Mouse (Mus musculus) activated CD4-positive, CD25-positive, alpha-beta regulatory T cell, adult 4 months (primary cell): Measurements from ENCODE around the gene Ncln. TPM values are rescaled to one million over a fixed set of nuclear protein-coding genes. Genes with fewer than 3 reads are reported as not detected.
A peak's percentile ranks its signal among the peaks of the same experiment; 100 is the strongest.

Source experiments
- ATAC-seq: one replicate; pipeline ENCODE4 v1.8.0; 2017
- polyA plus RNA-seq, 2 experiments: library from polyadenylated mRNA; unstranded; fragments of 100-300 nt; shearing (Covaris generic); gene quantifications; one replicate each; pipeline ENCODE4 v1.2.1; 2017

The Ncln gene
- polyA plus RNA-seq, 2 experiments from 2014 or later, result 33.4 to 41.8 TPM

DNA sequence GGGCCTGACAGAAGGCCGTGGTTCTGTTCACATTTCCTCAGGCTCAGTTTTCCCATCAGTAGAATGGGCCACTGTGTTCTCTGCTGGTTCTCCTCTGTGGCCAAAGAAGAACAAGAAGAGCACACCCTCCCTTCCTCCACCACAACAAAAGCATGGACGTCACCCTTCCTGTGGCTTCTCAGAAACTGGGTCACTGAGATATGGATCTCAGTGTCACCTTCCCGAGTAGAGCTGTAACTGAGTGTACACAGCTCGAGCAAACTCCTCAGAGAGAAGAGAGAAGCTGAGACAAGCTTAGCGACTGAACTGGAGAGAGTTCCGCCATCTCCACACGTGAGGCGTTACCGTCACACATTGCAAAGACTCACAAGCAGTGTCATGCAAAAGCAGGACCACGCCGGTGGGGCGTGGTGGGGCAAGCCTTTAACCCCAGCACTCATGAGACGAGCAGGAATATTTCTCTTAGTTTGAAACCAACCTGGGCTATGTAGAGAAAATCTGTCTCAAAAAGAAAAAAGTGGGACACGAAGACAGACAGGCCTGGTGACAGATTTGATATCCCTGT is 14.1 kb upstream of the Ncln start:
- ATAC-seq, result peak; percentile 68

DNA sequence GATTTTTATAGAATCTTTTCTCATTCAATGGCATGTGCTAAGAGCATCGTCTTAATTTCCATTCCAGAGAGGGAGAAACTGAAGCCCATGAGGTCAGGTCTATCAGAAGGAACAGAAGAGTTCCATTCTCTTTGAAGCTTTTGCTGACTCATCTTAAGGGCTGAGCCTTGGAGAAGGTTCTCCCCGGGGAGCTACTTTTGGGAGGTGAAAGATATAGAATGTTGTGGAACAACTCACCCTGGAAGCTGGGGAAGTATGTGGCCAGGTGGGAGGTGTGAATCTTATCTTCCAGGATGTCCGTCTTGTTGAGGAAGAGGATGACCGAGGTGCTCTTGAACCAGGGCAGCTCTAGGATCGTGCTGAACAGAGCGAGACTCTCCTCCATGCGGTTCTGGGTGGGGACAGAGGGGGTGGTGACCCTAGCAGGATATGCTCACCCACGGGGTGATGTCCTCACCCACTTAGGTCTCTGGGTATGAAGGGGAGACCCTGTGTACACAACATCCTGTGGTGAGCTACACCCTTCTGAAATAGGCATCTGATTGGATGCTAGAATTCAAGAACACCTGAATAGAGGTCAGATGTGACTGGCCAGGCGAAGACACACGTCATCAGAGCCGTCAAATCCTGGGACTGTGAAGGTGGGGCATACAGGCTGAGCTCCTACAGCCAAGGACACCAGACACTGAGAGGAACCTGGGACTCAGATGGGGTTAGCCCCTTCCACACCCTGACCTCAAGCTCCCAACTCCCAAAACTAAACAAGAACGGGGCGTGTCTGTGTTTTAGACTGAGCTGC is 11.7 kb upstream of the Ncln start:
- ATAC-seq, result peak; percentile 80

DNA sequence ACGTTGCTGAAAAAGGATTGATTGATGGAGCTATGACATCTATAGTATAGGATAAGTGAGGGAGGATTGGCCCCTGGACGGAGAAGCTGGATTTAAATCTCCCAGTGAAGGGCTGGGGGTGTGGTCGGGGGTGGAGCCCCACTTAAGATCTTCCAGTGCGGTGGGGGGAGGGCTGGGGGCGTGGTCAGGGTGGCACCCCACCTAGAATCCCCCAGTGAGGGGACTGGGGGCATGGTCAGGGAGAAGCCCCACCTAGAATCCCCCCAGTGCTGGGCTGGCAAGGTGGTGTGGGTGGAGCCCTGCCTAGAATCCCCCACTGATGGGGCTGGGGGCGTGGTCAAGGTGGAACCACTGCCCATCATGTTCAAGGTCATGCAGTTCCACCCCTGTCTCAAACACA is 10.9 kb upstream of the Ncln start:
- no peak for ATAC-seq

DNA sequence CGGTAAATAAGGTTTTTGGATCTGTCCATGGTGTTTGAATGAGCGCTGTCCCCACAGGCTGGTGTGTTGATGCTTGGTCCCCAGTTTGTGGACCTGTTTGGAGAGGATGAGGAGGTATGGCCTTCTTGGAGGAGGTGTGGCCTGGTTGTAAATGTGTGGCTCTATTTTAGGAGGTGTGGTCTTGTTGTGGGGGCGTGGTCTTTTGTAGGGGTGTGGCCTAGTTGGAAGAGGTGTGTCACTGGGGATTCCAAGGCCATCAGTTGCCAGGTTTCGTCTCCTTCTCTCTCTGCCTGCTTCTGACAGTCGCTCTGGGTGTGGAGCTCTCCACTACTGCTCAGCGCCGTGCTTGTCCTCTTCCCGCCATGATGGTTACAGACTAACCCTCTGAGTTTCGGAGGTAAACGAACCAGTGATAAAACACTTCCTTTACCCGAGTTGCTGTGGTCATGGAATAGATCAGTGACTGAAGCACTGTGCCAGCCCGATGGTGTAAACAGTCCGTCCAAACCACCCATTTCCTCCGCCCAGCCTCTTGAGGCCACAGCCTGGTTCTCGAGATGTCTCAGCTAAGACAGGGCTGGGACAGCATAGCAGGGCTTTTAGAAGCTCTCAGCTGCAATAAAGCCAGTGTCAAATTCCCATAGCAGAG is 8.9 kb upstream of the Ncln start:
- ATAC-seq, result peak; percentile 1

DNA sequence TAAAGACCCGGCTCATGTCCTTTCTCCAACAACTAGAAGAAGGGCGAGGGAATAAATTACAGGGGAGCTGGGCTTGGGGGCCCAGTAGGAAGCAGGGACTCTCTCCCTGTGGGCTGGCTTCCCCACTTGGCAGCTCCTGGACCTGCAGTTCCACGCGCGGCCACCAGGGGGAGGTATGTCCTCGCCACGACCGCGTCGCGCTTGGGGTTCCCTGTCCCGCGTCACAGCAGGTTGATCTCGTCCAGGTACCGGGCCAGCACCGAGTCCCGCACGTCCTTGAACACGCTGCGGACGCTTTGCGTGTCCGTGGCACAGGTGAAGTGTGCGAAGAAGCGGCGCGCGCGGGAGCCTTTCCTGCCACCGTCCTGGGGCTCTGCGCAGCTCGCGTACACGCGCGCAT is 6.5 kb upstream of the Ncln start:
- peak; percentile 20 for ATAC-seq

DNA sequence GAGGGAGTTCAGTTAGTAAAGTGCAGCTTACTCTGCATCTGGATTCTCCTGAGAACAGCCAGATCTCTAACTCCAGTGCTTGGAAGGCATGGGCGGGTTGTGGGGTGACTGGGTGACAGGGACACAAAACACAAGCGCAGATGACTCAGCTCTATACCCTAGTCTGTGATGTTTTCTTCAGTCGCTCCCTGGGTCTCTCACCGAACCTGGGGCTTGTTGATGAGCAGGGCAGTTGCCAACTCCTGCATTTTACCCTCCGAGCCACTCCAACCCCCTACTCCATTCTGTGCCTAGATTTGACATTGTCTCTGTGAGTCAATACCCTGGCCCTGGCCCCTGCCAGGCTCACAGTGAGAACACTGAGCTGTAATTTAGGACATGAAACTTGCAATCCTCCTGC is 5.7 kb upstream of the Ncln start:
- no peak for ATAC-seq

DNA sequence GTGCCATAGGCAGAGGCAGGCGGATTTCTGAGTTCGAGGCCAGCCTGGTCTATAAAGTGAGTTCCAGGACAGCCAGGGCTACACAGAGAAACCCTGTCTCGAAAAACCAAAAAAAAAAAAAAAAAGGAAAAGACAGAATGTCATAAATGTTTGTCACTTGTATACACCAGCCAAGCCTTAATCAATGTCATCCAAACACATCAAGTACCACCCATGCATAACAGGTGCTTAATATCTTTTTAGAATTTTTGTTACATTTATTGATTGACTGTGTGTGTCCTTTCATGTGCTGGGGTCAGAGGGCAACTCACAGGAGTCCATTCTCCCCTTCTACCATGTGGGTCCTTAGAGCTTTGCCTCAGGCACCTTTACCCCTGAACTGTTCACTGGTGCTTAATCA is 3.8 kb upstream of the Ncln start, which contains the start of gene S1pr4:
TSS of gene S1pr4 (minus strand) at position 101 of the 400 bp plus-strand sequence.
- no peak for ATAC-seq

DNA sequence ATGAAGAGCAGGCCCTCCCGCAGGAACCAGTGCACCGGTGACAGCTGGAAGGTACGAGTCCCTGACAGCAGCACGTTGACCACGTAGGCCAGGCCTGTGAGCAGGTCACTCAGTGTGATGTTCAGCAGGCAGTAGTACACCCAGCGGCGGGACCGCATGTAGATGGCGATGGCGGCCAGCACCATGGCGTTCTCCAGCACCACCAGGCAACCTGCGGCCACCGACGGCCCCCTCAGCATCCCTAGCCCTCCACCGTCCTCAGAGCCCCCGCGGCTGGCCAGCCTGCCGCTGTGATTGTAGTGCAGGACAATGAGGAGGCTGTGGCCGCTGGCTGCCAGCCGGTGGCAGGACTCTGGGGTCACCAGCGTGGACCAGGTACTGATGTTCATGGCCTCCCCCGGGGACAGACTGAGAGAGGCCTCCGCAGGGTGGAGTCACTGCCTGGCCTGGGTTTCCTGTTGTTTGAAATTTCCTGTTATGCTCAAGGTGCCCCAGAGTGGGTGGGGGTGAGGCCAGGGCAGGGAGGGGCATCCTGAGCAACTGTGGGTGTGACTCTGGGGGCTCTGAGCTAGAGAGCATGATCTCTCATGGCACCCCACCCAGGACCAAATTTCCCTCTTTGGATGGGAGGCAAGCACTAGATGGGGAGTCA is 3.2 kb upstream of the Ncln start:
- ATAC-seq, result peak; percentile 62

DNA sequence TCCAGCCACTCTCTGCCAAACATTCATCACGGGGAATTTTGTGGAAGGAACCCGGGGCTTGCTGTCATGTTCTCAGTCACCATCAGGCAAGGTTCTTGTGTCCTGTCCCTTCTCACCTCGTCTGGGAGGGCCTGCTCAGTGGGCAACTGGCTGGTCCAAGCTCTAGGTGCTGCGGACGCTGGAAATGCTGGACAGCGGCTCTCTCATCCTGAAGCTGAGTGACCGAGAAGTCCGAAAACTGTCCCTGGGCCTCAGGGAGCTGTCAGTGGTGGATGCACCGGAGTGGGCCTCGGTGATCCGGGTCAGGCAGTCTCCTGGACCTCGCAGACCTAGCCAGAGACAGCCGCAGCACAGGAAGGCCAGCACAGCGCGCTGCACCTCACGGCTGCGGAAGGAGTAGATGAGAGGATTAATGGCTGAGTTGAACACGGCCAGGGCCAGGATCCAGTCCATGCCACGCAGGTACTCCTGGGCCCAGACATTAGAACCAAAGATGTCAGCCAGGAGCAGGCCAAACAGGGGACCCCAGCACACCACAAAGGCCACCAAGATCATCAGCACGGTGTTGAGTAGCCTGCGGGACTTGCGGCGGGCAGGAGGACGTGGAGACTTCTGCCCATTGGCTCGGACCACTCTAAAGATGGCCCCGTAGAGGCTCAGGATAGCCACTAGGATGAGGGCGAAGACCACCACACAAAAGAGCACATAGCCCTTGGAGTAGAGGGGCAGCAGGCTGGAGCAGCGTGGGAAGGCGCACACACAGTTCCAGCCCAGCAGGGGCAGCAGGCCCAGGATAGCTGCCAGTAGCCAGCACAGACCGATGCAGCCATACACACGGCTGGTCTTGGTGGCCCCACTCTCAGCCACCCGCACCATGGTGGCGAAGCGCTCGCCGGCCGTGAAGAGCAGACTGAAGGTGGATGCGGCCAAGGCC is 2.4 kb upstream of the Ncln start:
- no peak for ATAC-seq

DNA sequence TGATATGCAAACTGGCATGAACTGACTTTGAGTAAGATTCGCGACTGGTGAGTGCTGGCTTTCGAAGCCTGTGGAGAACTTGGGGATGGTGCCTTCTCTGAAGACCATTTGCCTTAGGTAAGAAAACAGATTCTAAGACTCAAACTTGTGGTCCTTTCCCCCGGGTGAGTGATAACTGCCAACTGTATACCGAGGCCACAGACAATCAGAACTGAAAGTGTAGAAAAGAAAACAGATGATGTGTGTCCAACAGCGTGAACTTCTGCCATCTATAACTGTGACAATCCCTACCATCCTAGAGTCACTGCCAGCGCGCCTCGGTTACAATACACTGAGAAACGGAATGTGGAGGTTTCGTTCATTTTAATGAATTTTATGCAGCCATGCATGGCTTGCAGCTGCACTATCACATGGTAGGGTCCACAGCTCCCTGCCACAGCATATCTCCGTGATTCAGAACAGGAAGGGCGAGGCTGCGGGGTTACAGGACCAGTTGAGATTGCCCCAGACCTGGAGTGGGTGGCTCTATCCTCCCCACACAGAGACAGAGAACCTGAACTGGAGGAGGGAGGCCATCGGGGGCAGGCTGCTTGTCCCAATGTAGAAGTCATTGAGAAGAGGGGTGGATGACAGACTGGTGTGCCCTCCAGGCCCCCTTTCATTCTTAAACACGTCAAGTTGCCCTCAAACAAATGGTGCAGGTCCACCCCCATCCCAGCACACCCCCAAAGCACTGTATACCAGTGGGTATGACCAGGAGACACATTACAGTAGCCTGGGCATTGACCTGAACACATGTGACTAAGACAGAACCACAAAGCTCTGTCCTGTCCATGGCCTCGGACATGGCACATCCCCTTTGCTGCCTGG is 1.4 kb upstream of the Ncln start:
- no peak for ATAC-seq

DNA sequence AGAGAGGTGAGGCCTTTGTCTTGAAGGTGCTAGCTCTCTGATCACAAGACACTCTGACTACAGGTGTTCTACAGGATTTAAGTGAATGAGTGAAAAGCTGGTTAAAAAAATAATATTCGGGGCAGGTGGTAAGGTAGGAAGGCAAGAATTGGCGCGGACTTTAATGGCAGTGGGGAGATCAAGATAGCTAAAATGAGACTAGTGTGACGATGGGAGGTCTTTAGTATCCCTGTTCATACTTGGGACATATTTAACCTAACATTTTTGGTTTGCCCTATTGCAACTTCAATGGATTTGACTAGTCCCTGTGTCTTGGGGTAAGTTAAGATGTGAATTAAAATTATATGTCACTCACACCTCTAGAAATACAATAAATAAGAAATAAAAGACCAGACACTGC is 777 bp upstream of the Ncln start:
- ATAC-seq, result no peak

DNA sequence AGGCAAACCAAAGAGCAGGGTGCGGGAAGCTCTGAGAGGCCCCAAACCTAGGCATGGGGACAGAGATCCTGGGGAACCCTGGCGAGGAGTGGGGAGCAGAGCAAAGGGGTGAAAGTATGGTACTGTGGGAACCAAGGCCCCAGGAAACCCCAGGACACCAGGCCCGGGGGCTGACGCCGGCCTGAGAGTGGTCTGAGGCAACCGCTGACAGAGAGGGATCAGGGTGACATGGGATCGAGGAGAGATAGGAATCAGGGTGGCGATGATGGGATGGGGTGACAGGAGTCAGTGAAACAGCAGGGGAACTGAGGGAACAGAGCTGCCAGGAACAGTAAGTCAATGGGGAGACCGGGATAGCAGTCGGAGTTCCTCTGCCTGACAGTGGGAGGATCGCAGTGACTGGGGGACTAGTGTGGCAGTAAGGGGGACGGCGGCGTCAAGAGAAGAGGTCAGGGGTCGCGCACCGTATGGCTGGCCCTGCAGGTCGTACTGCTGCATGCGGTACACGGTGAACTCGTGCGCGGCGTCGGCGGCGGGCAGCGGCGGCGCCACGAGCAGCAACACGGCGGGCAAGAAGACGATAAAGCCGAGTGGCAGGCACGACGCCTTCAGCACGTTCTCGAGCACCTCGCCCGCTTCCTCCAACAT is 452 bp downstream of the Ncln start:
- ATAC-seq, result no peak

DNA sequence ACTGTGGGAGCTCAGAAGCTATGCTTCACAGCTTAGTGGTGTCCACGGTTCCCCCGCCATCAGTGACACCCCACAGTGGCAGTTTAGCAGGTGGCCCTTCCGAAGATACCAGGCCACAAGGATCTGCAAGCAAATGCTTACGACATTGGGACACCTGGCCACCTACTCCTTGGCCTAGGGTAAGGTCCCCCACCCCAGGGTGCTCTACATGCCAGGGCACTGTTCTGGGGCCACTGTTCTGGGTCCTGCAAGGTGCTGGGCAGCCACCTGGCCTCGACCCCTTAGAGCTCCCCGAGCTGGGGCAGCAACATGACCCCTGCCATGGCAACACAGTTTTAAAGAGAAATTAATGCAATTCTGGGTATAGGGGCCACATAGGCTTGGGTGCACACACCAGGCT is 1.0 kb downstream of the Ncln start:
- ATAC-seq, result no peak

DNA sequence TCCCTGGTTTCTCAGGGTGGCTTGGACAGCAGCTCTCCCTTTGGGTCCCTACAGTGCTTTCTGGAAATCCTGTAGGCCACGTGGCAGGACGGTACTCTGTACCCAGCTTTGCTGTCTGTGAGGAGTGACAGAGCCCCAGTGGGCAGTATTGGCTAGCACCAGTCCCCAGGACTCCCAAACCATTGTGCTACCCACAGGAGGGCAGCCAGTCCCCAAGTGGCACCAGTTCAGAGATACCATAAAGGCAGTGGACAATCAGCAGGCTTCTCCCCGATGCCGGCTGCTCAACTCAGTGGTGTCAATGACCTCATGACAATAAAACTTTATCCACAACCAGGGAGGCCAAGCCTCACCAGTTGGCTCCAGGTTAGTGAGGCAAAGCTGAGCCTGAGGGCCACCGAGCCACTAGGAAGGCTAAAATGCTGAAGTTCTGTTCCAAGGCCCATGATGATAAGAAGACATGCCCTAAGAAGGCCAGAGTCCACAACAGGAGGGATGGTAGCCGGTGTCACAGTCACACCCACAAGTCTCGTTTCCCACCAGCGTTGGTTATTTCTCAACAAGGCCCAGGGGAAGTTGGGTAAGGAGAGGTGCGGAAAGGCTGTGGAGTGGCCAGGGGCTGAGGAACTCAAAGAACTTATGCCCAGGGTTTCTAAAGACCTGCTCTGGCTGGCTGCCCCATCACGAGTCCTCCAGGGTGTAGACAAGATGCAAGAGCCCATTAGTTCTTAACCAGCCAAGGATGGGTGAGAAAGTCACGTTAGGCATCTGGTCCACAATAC is 1.7 kb downstream of the Ncln start:
- no peak for ATAC-seq

DNA sequence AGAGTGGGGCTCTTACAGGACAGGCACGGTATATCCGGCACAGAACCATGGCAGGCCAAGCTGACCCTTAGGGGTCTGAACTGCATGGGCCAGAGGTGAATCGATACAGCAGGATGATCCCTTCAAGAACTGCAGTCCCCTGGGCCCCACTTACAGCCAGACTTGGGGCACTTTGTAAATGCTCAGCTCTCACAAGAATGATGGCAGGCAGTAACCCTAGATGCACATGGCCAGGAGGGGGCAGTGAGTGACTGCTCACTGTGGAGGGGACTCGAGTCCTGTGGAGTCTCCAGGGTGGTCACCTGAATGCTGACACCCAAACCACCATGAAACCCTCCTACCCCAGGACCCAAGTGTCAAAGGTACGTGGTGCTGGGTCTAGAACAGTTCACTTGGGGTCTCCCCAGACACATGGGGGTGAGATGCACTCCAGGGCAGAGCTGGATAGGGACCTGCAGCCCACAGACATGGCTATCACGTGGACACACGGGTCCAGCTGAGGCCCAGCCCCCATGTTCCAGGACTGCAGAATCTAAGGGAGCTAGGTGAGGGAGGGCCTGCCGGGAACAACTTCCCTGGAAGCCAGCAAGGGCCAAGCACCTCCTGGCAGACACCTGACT is 2.5 kb downstream of the Ncln start:
- ATAC-seq, result no peak

DNA sequence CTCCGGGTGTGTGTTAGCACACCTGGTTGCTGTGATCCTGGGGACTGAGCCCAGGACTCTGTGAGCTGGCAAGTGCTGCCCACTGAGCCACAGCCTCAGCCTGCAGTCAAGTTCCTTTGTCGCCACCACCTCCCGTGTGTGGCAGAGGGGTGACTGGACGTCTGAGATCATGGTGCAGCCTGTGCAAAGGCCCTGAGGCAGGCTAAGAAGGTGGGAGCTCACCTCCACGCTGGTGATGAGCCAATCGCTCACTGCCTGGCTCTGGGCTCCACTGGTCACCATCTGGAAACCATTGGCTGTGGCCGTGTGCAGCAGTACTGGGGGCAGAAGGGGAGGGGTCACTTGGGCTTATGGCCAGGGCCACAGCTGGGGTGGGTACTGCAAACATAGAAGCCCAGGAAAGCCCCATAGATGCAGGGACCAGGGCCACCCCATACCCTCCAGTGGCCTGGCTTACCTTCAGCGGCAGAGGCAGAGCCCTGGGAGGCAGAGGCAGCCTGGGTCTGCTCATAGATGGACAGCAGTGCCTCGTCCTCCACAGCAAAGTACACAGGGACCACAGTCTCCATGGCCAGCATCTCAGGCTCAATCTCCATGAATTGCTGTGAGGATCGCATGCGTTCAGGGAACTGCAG is 3.5 kb downstream of the Ncln start:
- no peak for ATAC-seq

DNA sequence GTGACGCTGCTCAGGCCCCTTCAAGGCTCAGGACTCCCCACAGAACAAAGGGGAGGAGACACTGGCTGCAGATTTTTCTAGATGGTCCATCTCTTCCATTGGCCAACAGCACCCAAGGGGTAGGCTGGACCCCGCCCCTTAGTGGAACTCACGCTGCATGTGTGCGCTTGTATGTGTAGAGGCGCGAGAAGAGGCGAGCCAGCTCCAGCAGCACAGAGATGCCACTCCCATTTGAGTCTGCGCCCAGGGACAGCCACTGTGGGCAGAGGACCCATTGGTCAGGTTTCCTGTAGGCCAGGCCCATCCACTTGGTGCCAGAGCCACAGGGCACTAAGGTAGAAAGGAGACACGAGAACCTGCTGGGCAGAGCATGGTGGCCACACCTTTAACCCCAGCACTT is 5.2 kb downstream of the Ncln start:
- ATAC-seq, result no peak

DNA sequence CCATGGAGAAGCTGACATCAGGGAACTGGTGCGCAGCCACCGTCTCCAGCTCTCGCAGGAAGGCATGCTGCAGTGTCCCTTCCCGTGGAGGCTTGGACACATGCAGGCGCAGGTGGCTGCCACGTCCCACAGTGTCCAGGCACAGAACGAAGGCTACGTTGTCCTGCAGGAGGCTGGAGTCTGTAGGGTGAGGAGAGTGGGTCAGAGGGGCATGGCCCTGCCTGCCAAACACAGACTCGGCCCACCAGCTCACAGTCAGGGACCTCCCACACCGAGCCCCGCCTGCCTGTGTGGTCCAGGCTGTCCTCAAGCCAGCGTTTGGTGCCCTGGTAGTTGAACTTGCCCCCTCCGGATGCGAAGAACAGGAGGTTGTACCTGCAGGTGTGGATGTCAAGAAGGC is 6.3 kb downstream of the Ncln start:
- ATAC-seq, result no peak

DNA sequence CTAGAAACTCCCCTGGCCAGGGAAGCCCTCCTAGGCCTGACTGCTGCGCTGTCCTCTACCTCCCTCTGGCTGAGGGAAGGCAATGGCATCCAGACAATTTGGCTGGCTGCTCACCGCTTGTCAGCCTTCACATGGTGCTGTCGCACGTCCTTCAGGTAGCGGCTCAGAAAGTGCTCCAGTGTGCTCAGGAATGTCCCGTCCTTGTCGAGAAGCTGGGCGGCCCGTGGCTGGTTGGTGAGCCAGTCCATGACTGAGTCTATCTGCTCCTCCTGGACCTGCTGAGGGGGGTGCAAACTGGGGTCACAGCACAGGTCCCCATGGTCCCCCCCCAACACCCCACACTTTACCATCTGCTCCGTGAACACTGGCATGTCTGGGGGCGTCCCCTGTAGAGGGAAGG is 8.1 kb downstream of the Ncln start:
- no peak for ATAC-seq
